Mouse (Mus musculus) intestine, postnatal 0 days (tissue): ENCODE results near the gene Nedd1. TPM values are rescaled to one million over a fixed set of nuclear protein-coding genes. Genes with fewer than 3 reads are reported as not detected.

Source experiments
- ATAC-seq: fragments of 200-750 bp; cut with Nextera tagmentation; 2 replicates; pipeline ENCODE4 v1.8.0; 2017; ENCODE audit warnings: mild to moderate bottlenecking, moderate TSS enrichment, moderate library complexity
- H3K27ac ChIP-seq: fragments of 300-500 bp; sonication (generic); 2 replicates; pipeline ENCODE4 v1.5.1; 2014; ENCODE audit warnings: mild to moderate bottlenecking, low read depth, low read length, moderate library complexity
- H3K27me3 ChIP-seq: fragments of 300-500 bp; sonication (generic); replicated peaks from 2 replicates; pipeline ENCODE4 v1.6.1; 2014; ENCODE audit warnings: low read length, mixed read lengths; ENCODE audit not compliant: control insufficient read depth, insufficient read depth
- H3K36me3 ChIP-seq: fragments of 300-500 bp; sonication (generic); 2 replicates; pipeline ENCODE4 v1.6.1; 2014; ENCODE audit warnings: mild to moderate bottlenecking, moderate library complexity; ENCODE audit not compliant: control insufficient read depth, insufficient read depth
- H3K4me1 ChIP-seq: fragments of 300-500 bp; sonication (generic); replicated peaks from 2 replicates; pipeline ENCODE4 v1.6.1; 2014; ENCODE audit warnings: antibody characterized with exemption, low read length, mixed read lengths; ENCODE audit not compliant: control insufficient read depth, insufficient read depth
- H3K4me2 ChIP-seq: fragments of 300-500 bp; sonication (generic); replicated peaks from 2 replicates; pipeline ENCODE4 v1.6.1; 2014; ENCODE audit warnings: low read depth, mild to moderate bottlenecking, moderate library complexity
- H3K4me3 ChIP-seq: fragments of 300-500 bp; sonication (generic); 2 replicates; pipeline ENCODE4 v1.5.1; 2014; ENCODE audit warnings: low read depth, low read length
- H3K9ac ChIP-seq: fragments of 300-500 bp; sonication (generic); 2 replicates; pipeline ENCODE4 v1.6.1; 2014; ENCODE audit warnings: mild to moderate bottlenecking, low read depth, low read length
- H3K9me3 ChIP-seq: fragments of 300-500 bp; sonication (generic); 2 replicates; pipeline ENCODE4 v1.6.1; 2016; ENCODE audit warnings: mixed run types; ENCODE audit not compliant: control insufficient read depth
- CTCF ChIP-seq: sonication (generic); IDR thresholded peaks from 2 replicates; pipeline ENCODE4 v1.5.1; 2016; ENCODE audit warnings: low read depth, mild to moderate bottlenecking, control low read depth, antibody characterized with exemption, moderate library complexity
- WGBS: fragments of 180-500 bp; shearing (Covaris S2); extraction: QIAGEN DNeasy Blood & Tissue Kit; methylation state at CpG from one replicate; pipeline ENCODE4 v1.1.7; 2014; 5-methylcytosine and 5-hydroxymethylcytosine counted together
- polyA plus RNA-seq: library from polyadenylated mRNA; unstranded; fragments of >200 nt; fragmentation: Nextera tagmentation; extraction: Ambion mirVana; gene quantifications from 2 replicates; pipeline ENCODE4 v1.2.1, GENCODE M21; 2015

The Nedd1 gene
- polyA plus RNA-seq, 1 experiment from 2014 or later, result 13.8 TPM

DNA sequence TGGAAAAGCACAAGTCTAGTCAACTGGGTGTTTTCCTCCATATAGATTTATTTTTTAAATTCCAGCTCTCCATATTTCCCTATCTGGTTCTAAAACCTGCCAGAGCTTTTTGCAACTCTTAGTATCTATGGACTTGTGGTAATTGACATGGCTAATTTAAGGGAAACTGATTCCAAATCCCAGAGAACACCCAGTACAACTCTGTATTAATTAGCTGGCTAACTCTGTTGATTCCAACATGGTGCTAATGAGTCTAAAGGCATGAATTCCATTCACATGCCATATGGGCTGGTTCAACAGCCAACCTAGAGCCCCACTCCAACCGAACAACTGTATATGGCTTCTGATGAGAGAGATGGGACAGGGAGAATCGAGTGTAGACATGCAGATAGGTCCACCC, 74.5 kb downstream of the Nedd1 start:
- TF ChIP-seq CTCF, result no peak
- Histone ChIP-seq H3K4me1 (no peaks in the 10 kb centered on the region), H3K4me2 (no peak overlapping the region), H3K9ac (no peak overlapping the region), H3K27ac (no peak overlapping the region), H3K4me3 (no peak overlapping the region), H3K36me3 (no peaks in the 10 kb centered on the region), H3K27me3 (no peaks in the 10 kb centered on the region), H3K9me3 (no peaks in the 10 kb centered on the region)
- no peak for ATAC-seq
- 77% methylated on average over 2 of the region's 2 CpGs for WGBS

DNA sequence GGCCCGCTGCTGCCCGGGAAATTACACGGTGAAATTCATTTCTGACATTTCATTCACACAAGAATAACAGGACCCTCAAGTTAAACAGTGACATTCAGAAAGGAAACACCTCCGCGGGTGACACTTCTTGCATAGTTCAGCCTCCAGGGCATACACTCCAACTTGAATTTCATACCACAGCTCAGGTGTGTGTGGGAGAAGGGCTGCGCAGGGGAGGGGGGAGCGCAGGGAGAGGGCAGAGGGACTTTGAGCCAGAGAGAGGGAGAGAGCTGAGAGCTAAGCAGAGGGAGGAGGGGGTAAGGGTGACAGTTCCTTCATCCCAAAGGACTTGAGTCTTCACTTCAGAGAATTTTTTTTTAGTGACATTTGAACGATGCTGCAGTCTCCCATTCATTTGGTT, 78.2 kb downstream of the Nedd1 start:
- Histone ChIP-seq H3K36me3 (no peaks in the 10 kb centered on the region), H3K4me1 (no peaks in the 10 kb centered on the region), H3K4me2 (no peak overlapping the region), H3K9ac (no peak overlapping the region), H3K4me3 (no peak overlapping the region), H3K9me3 (no peaks in the 10 kb centered on the region), H3K27me3 (no peaks in the 10 kb centered on the region), H3K27ac (no peak overlapping the region)
- ATAC-seq, result no peak
- no peak for TF ChIP-seq CTCF
- 78% methylated on average over 8 of the region's 8 CpGs for WGBS

DNA sequence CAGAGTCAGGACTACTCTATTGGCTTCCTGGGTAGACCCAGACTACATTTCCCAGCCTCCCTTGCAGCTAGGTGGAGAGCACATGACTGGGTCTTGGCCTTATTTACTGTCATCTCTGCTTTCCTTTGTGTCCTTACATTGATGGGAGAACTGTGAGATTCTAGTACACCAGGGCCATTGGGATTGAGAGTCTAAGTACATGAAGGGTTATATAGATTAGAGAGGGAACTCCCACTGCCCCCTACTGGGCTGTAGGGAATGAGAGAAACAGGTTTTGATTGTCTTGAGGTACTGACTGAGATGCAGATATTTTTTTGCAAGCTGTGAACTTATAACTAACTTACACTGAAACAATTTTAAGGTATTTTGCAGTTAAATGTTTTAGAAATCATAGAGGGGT, 81.2 kb downstream of the Nedd1 start:
- Histone ChIP-seq H3K4me2 (no peak overlapping the region), H3K27ac (no peak overlapping the region), H3K36me3 (no peaks in the 10 kb centered on the region), H3K27me3 (no peaks in the 10 kb centered on the region), H3K4me3 (no peak overlapping the region), H3K9me3 (no peaks in the 10 kb centered on the region), H3K9ac (no peak overlapping the region), H3K4me1 (no peaks in the 10 kb centered on the region)
- ATAC-seq, result no peak
- TF ChIP-seq CTCF, result peak; percentile 43
